Mouse (Mus musculus) heart, embryonic 14.5 days (tissue): Measurements from ENCODE around the gene Gabbr2. TPM values are rescaled to one million over a fixed set of nuclear protein-coding genes. Genes with fewer than 3 reads are reported as not detected.

Experiments
- ATAC-seq: fragments of 200-750 bp; cut with Nextera tagmentation; 2 replicates; pipeline ENCODE4 v1.8.0; 2017; ENCODE audit warnings: low read depth, moderate TSS enrichment; ENCODE audit not compliant: insufficient number of reproducible peaks, insufficient read depth, low FRiP score
- H3K27ac ChIP-seq, 2 experiments: fragments of 200-500 bp in 1 of 2; fragments of 300-500 bp in 1 of 2; sonication (generic) in 1 of 2; replicated peaks in 1 of 2; 2 replicates each; pipeline ENCODE4 v1.5.1; 2012 to 2014; ENCODE audit warnings: low read depth in 2 of 2, low read length in 2 of 2, control low read depth in 1 of 2, mild to moderate bottlenecking in 1 of 2, mixed read lengths in 1 of 2; ENCODE audit not compliant: control insufficient read depth in 1 of 2, insufficient read depth in 1 of 2
- H3K27me3 ChIP-seq: fragments of 300-500 bp; sonication (generic); 2 replicates; pipeline ENCODE4 v1.6.1; 2014; ENCODE audit warnings: mild to moderate bottlenecking, low read length, control low read depth; ENCODE audit not compliant: control insufficient read depth, insufficient read depth
- H3K36me3 ChIP-seq: fragments of 300-500 bp; sonication (generic); 2 replicates; pipeline ENCODE4 v1.6.1; 2014; ENCODE audit warnings: mild to moderate bottlenecking, control low read depth, low read length, mixed read lengths; ENCODE audit not compliant: control insufficient read depth, insufficient read depth
- H3K4me1 ChIP-seq, 2 experiments: fragments of 200-500 bp in 1 of 2; fragments of 300-500 bp in 1 of 2; sonication (generic) in 1 of 2; 2 replicates each; pipeline ENCODE4 v1.6.1; 2012 to 2014; ENCODE audit warnings: low read length in 2 of 2, control low read depth in 1 of 2, mixed read lengths in 1 of 2; ENCODE audit not compliant: control insufficient read depth in 2 of 2, insufficient read depth in 2 of 2
- H3K4me2 ChIP-seq: fragments of 300-500 bp; sonication (generic); 2 replicates; pipeline ENCODE4 v1.6.1; 2014; ENCODE audit warnings: mild to moderate bottlenecking, low read length
- H3K4me3 ChIP-seq, 2 experiments: fragments of 200-500 bp in 1 of 2; fragments of 300-500 bp in 1 of 2; sonication (generic) in 1 of 2; 2 replicates each; pipeline ENCODE4 v1.5.1; 2012 to 2014; ENCODE audit warnings: low read length in 2 of 2, mild to moderate bottlenecking in 2 of 2, control low read depth in 1 of 2, low read depth in 1 of 2, moderate library complexity in 1 of 2; ENCODE audit not compliant: control insufficient read depth in 1 of 2, insufficient read depth in 1 of 2
- H3K9ac ChIP-seq: fragments of 300-500 bp; sonication (generic); 2 replicates; pipeline ENCODE4 v1.6.1; 2014; ENCODE audit warnings: mild to moderate bottlenecking, low read length
- H3K9me3 ChIP-seq: fragments of 300-500 bp; sonication (generic); 2 replicates; pipeline ENCODE4 v1.6.1; 2016; ENCODE audit warnings: low read length, control low read depth; ENCODE audit not compliant: control insufficient read depth
- WGBS: fragments of 180-500 bp; shearing (Covaris S2); extraction: QIAGEN DNeasy Blood & Tissue Kit; methylation state at CpG from one replicate; pipeline ENCODE4 v1.1.7; 2014; 5-methylcytosine and 5-hydroxymethylcytosine counted together
- polyA plus RNA-seq: library from polyadenylated mRNA; unstranded; fragments of >200 nt; fragmentation: Nextera tagmentation; extraction: Ambion mirVana; gene quantifications from 2 replicates; pipeline ENCODE4 v1.2.1, GENCODE M21; 2014

Gene Gabbr2
- polyA plus RNA-seq, 1 experiment from 2014 or later: 0.08 TPM

DNA sequence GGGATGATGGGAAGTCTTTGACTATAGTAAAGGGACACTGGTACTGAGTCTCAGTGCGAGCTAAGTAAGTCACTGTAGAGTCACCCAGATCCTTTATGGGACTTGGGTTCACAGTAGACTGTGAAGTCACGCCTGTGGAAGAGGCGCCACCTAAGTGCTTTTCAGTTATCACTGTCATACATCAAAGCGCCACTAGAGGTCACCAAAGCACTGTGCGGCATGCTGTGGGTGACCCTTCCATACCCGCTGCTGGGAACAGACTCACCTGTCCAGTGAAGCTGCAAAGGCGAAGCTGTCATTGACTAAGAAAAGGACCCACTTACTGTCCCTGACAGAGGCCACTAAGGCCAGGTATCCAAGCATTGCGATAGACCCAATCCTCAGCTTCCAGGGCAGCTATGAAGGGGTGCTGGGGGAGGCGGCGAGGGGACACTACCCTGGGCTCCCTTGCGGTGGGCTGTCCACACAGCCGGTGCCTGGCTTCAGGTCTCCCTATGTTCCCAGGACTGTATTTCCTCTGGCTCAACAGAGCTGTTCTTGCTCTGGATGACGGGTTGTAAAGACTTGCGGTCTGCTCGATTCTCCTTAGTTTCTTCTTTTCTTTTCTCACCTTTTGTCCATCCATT, 302.2 kb downstream of the Gabbr2 start:
- WGBS: 40% methylated on average over 15 of the region's 15 CpGs
- H3K4me3 ChIP-seq: no peak overlapping the region
- no peak overlapping the region for H3K4me2 ChIP-seq
- no peak overlapping the region for H3K27ac ChIP-seq
- H3K9me3 ChIP-seq: no peaks in the 10 kb centered on the region
- H3K36me3 ChIP-seq: no peaks in the 10 kb centered on the region
- no peak overlapping the region for H3K9ac ChIP-seq
- no peak for ATAC-seq
- H3K4me1 ChIP-seq: no peaks in the 10 kb centered on the region
- H3K27me3 ChIP-seq: peaks cover 8% of the 10 kb centered on the region; the same call in 1 of the 2 replicates

GRCm38 (mm10) chr4:46688213-46688832, 303.4 kb downstream of the Gabbr2 start:
- Histone ChIP-seq H3K4me3 (no peak overlapping the region), H3K4me1 (no peaks in the 10 kb centered on the region), H3K9me3 (no peaks in the 10 kb centered on the region), H3K27ac (no peak overlapping the region), H3K27me3 (peaks cover 8% of the 10 kb centered on the region; the same call in 1 of the 2 replicates), H3K9ac (no peak overlapping the region), H3K4me2 (no peak overlapping the region), H3K36me3 (no peaks in the 10 kb centered on the region)
- 74% methylated on average over 14 of the region's 14 CpGs for WGBS
- no peak for ATAC-seq

GRCm38 (mm10) chr4:46684160-46684559, 307.5 kb downstream of the Gabbr2 start:
- H3K27ac ChIP-seq: no peak overlapping the region
- no peaks in the 10 kb centered on the region for H3K27me3 ChIP-seq
- WGBS: 48% methylated on average over 6 of the region's 6 CpGs
- no peaks in the 10 kb centered on the region for H3K36me3 ChIP-seq
- H3K4me2 ChIP-seq: no peak overlapping the region
- no peak overlapping the region for H3K4me3 ChIP-seq
- ATAC-seq: no peak
- no peaks in the 10 kb centered on the region for H3K4me1 ChIP-seq
- H3K9ac ChIP-seq: no peak overlapping the region
- H3K9me3 ChIP-seq: no peaks in the 10 kb centered on the region

DNA sequence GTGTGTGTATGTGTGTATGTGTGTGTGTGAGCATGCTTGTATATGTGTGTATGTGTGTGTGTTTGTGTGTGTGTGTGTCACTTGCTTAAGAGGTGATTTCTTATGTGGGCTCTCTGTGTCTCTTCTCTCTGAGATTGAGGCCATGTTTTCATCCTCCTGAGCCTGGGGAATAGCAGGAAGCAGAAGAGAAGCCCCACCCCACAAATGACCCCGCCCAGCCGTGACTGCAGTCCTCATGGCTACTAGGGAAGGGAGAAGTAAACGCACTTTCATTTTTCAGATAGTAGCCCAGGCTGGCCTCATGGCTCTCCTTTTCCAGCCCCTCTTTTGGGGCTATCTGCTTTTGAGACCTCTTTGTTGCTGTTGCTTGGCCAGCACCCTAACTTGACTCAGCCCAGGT, 315.0 kb downstream of the Gabbr2 start:
- Histone ChIP-seq H3K9ac (no peak overlapping the region), H3K27ac (no peak overlapping the region)
- WGBS: 68% methylated on average over 3 of the region's 3 CpGs

DNA sequence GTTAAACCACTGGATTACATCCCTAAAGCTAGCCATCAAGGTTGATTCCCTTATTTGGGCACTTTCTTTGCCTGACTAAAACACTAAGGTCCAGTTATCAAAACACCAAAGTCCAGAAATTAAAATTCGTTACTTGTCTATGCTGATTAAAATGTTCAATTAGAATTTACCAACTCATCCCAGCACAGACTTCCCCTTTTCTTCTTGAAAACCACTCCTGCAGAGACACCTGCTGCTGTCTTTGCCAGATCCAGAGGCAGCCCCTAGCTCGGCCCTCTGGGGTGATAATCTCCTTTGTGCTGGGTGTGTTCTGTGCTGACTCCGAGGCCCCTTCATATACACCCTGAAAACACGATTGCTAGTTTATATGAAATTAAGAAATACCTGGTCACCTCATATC, 315.7 kb downstream of the Gabbr2 start:
- ATAC-seq: no peak

More for the DNA sequence above, 315.0 kb downstream of the Gabbr2 start:
- Histone ChIP-seq H3K4me2 (no peak overlapping the region), H3K27me3 (no peaks in the 10 kb centered on the region), H3K36me3 (no peaks in the 10 kb centered on the region), H3K4me3 (no peak overlapping the region), H3K9me3 (no peaks in the 10 kb centered on the region), H3K4me1 (no peaks in the 10 kb centered on the region)
- ATAC-seq: no peak

GRCm38 (mm10) chr4:46675272-46675785, 316.3 kb downstream of the Gabbr2 start:
- no peak overlapping the region for H3K4me3 ChIP-seq
- H3K36me3 ChIP-seq: no peaks in the 10 kb centered on the region
- H3K9me3 ChIP-seq: no peaks in the 10 kb centered on the region
- H3K27me3 ChIP-seq: no peaks in the 10 kb centered on the region
- no peak overlapping the region for H3K9ac ChIP-seq
- no peak for ATAC-seq
- no peak overlapping the region for H3K27ac ChIP-seq
- H3K4me1 ChIP-seq: no peaks in the 10 kb centered on the region
- WGBS: 78% methylated on average over 11 of the region's 11 CpGs
- no peak overlapping the region for H3K4me2 ChIP-seq

More for the DNA sequence above, 315.7 kb downstream of the Gabbr2 start:
- no peak overlapping the region for H3K27ac ChIP-seq
- no peak overlapping the region for H3K4me3 ChIP-seq
- no peak overlapping the region for H3K4me2 ChIP-seq
- 50% methylated on average over 4 of the region's 4 CpGs for WGBS
- H3K9ac ChIP-seq: no peak overlapping the region
- H3K9me3 ChIP-seq: no peaks in the 10 kb centered on the region
- H3K36me3 ChIP-seq: no peaks in the 10 kb centered on the region
- no peaks in the 10 kb centered on the region for H3K27me3 ChIP-seq
- no peaks in the 10 kb centered on the region for H3K4me1 ChIP-seq

- no peaks in the 10 kb centered on the region for H3K9me3 ChIP-seq
- WGBS: 40% methylated on average over 11 of the region's 11 CpGs
- H3K27me3 ChIP-seq: no peaks in the 10 kb centered on the region
- H3K36me3 ChIP-seq: no peaks in the 10 kb centered on the region
- peak overlapping the region; percentile 34 for H3K4me2 ChIP-seq
- H3K27ac ChIP-seq: peak overlapping the region; percentile 60 to 77
- peak overlapping the region; percentile 47; the same call in 1 of the 2 replicates for H3K9ac ChIP-seq
- ATAC-seq: no peak
- H3K4me3 ChIP-seq: no peak overlapping the region
- peaks cover 21 to 37% of the 10 kb centered on the region in 2 experiments for H3K4me1 ChIP-seq
Measured at GRCm38 (mm10) chr4:46668620-46669019, 323.1 kb downstream of the Gabbr2 start.
